Mouse (Mus musculus) E14TG2a.4 (cell line): ENCODE measurements around the gene Ankfn1.

Experiments used
- CTCF ChIP-seq: conservative IDR thresholded peaks from 2 replicates; pipeline ENCODE4 v1.5.1; 2014; ENCODE audit warnings: low read length
- NANOG ChIP-seq: IDR thresholded peaks from 2 replicates; pipeline ENCODE4 v1.6.1; 2014; ENCODE audit warnings: borderline replicate concordance, low read length, mixed read lengths

GRCm38 (mm10) chr11:89505046-89505445 is 272.4 kb downstream of the Ankfn1 start:
- TF ChIP-seq CTCF (no peak), NANOG (no peak)
